Mouse (Mus musculus): ENCODE measurements around the gene Krtap4-1. TPM values are rescaled to one million over a fixed set of nuclear protein-coding genes. Genes with fewer than 3 reads are reported as not detected.

Krtap4-1 gene
- polyA plus RNA-seq, 1 experiment from 2014 or later = not detected

Other genes with a start within 250 kb of the Krtap4-1 start
- gene Krt10, start 238.9 kb downstream of the Krtap4-1 start, polyA plus RNA-seq (2015; fragmentation: Nextera tagmentation; extraction: Ambion mirVana) = 28.9 and 29.8 TPM in 2 replicates
- gene Krt12, start 206.0 kb downstream of the Krtap4-1 start, polyA plus RNA-seq (2015; fragmentation: Nextera tagmentation; extraction: Ambion mirVana) = 0.14 TPM in 1 of 2 replicates, not detected in the other
- 0.21 and 0.34 TPM in 2 replicates for gene Krt20, start 190.1 kb downstream of the Krtap4-1 start, polyA plus RNA-seq (2015; fragmentation: Nextera tagmentation; extraction: Ambion mirVana)
- gene Krt23, start 135.1 kb downstream of the Krtap4-1 start, polyA plus RNA-seq (2015; fragmentation: Nextera tagmentation; extraction: Ambion mirVana) = 0.11 TPM in 1 of 2 replicates, not detected in the other
- not detected in 2 replicates for gene Krt39, start 106.9 kb downstream of the Krtap4-1 start, polyA plus RNA-seq (2015; fragmentation: Nextera tagmentation; extraction: Ambion mirVana)
- not detected in 2 replicates for gene Krt40, start 85.1 kb downstream of the Krtap4-1 start, polyA plus RNA-seq (2015; fragmentation: Nextera tagmentation; extraction: Ambion mirVana)
- gene Krtap3-3, start 77.4 kb downstream of the Krtap4-1 start, polyA plus RNA-seq (2015; fragmentation: Nextera tagmentation; extraction: Ambion mirVana) = not detected in 2 replicates
- gene Krtap3-2, start 71.4 kb downstream of the Krtap4-1 start, polyA plus RNA-seq (2015; fragmentation: Nextera tagmentation; extraction: Ambion mirVana) = not detected in 2 replicates
- gene Gm11939, start 68.8 kb downstream of the Krtap4-1 start, polyA plus RNA-seq (2015; fragmentation: Nextera tagmentation; extraction: Ambion mirVana) = not detected in 2 replicates
- gene Krtap3-1, start 61.6 kb downstream of the Krtap4-1 start, polyA plus RNA-seq (2015; fragmentation: Nextera tagmentation; extraction: Ambion mirVana) = not detected in 2 replicates
- gene Krtap1-5, start 47.2 kb downstream of the Krtap4-1 start, polyA plus RNA-seq (2015; fragmentation: Nextera tagmentation; extraction: Ambion mirVana) = not detected in 2 replicates
- gene Krtap1-4, start 44.6 kb downstream of the Krtap4-1 start, polyA plus RNA-seq (2015; fragmentation: Nextera tagmentation; extraction: Ambion mirVana) = not detected in 2 replicates
- not detected in 2 replicates for gene Krtap1-3, start 36.9 kb downstream of the Krtap4-1 start, polyA plus RNA-seq (2015; fragmentation: Nextera tagmentation; extraction: Ambion mirVana)
- gene Krtap9-3, start 30.1 kb downstream of the Krtap4-1 start, polyA plus RNA-seq (2015; fragmentation: Nextera tagmentation; extraction: Ambion mirVana) = not detected in 2 replicates
- not detected in 2 replicates for gene Gm11938, start 24.9 kb downstream of the Krtap4-1 start, polyA plus RNA-seq (2015; fragmentation: Nextera tagmentation; extraction: Ambion mirVana)
- not detected in 2 replicates for gene Gm11937, start 18.0 kb downstream of the Krtap4-1 start, polyA plus RNA-seq (2015; fragmentation: Nextera tagmentation; extraction: Ambion mirVana)
- gene Krtap2-4, start 13.4 kb downstream of the Krtap4-1 start, polyA plus RNA-seq (2015; fragmentation: Nextera tagmentation; extraction: Ambion mirVana) = not detected in 2 replicates
- gene Gm11562, start 7.8 kb downstream of the Krtap4-1 start, polyA plus RNA-seq (2015; fragmentation: Nextera tagmentation; extraction: Ambion mirVana) = not detected in 2 replicates
- 0.25 TPM in 1 of 2 replicates, not detected in the other for gene Krtap4-2, start 6.8 kb upstream of the Krtap4-1 start, polyA plus RNA-seq (2015; fragmentation: Nextera tagmentation; extraction: Ambion mirVana)
- not detected in 2 replicates for gene Krtap4-7, start 15.9 kb upstream of the Krtap4-1 start, polyA plus RNA-seq (2015; fragmentation: Nextera tagmentation; extraction: Ambion mirVana)
- gene Gm11555, start 22.0 kb upstream of the Krtap4-1 start, polyA plus RNA-seq (2015; fragmentation: Nextera tagmentation; extraction: Ambion mirVana) = not detected in 2 replicates
- not detected in 2 replicates for gene Gm11563, start 30.7 kb upstream of the Krtap4-1 start, polyA plus RNA-seq (2015; fragmentation: Nextera tagmentation; extraction: Ambion mirVana)
- not detected in 2 replicates for gene Krtap4-6, start 37.7 kb upstream of the Krtap4-1 start, polyA plus RNA-seq (2015; fragmentation: Nextera tagmentation; extraction: Ambion mirVana)
- not detected in 2 replicates for gene Gm14190, start 62.5 kb upstream of the Krtap4-1 start, polyA plus RNA-seq (2015; fragmentation: Nextera tagmentation; extraction: Ambion mirVana)
- not detected in 2 replicates for gene Gm14180, start 106.1 kb upstream of the Krtap4-1 start, polyA plus RNA-seq (2015; fragmentation: Nextera tagmentation; extraction: Ambion mirVana)
- gene Gm11595, start 144.7 kb upstream of the Krtap4-1 start, polyA plus RNA-seq (2015; fragmentation: Nextera tagmentation; extraction: Ambion mirVana) = not detected in 2 replicates
- not detected in 2 replicates for gene Krtap4-8, start 152.5 kb upstream of the Krtap4-1 start, polyA plus RNA-seq (2015; fragmentation: Nextera tagmentation; extraction: Ambion mirVana)
- not detected in 2 replicates for gene Krtap4-9, start 157.0 kb upstream of the Krtap4-1 start, polyA plus RNA-seq (2015; fragmentation: Nextera tagmentation; extraction: Ambion mirVana)
- not detected in 2 replicates for gene Gm11596, start 165.2 kb upstream of the Krtap4-1 start, polyA plus RNA-seq (2015; fragmentation: Nextera tagmentation; extraction: Ambion mirVana)
- gene Gm11569, start 170.7 kb upstream of the Krtap4-1 start, polyA plus RNA-seq (2015; fragmentation: Nextera tagmentation; extraction: Ambion mirVana) = not detected in 2 replicates
- not detected in 2 replicates for gene Gm11554, start 176.2 kb upstream of the Krtap4-1 start, polyA plus RNA-seq (2015; fragmentation: Nextera tagmentation; extraction: Ambion mirVana)
- gene Krtap4-13, start 181.7 kb upstream of the Krtap4-1 start, polyA plus RNA-seq (2015; fragmentation: Nextera tagmentation; extraction: Ambion mirVana) = not detected in 2 replicates
- not detected in 2 replicates for gene Gm11564, start 187.4 kb upstream of the Krtap4-1 start, polyA plus RNA-seq (2015; fragmentation: Nextera tagmentation; extraction: Ambion mirVana)
- gene 2300003K06Rik, start 209.8 kb upstream of the Krtap4-1 start, polyA plus RNA-seq (2015; fragmentation: Nextera tagmentation; extraction: Ambion mirVana) = not detected in 2 replicates
- gene Krtap4-16, start 223.4 kb upstream of the Krtap4-1 start, polyA plus RNA-seq (2015; fragmentation: Nextera tagmentation; extraction: Ambion mirVana) = not detected in 2 replicates
- gene Gm11568, start 229.7 kb upstream of the Krtap4-1 start, polyA plus RNA-seq (2015; fragmentation: Nextera tagmentation; extraction: Ambion mirVana) = not detected in 2 replicates
- not detected in 2 replicates for gene Gm11559, start 236.2 kb upstream of the Krtap4-1 start, polyA plus RNA-seq (2015; fragmentation: Nextera tagmentation; extraction: Ambion mirVana)
- not detected in 2 replicates for gene Krtap9-1, start 245.2 kb upstream of the Krtap4-1 start, polyA plus RNA-seq (2015; fragmentation: Nextera tagmentation; extraction: Ambion mirVana)